Mouse (Mus musculus): ENCODE results near the gene Nsg2. TPM values are rescaled to one million over a fixed set of nuclear protein-coding genes. Genes with fewer than 3 reads are reported as not detected.
A peak's percentile ranks its signal among the peaks of the same experiment; 100 is the strongest.

Gene Nsg2
- polyA plus RNA-seq, 1 experiment from 2014 or later = 9.9 TPM

DNA sequence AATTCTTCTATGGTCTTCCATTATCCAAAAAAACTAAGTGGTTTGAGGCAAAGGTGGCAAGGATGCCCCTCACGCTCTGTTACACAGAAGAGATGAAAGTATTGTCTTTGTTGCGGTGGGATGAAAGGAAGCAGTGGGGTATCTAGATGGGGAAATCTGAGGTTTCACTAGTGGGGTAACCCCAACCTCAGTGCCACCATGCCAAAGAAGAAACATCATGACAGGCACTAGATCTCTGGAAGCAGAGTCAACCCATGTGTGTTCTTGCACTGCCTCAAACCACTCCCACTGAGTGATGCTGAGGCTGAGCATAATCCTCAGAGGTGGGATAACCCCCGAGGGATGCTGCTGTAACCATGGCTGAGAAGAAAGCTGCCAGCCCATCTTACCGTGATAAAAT lies 95.5 kb downstream of the Nsg2 start:
- Histone ChIP-seq H3K4me3 (ENCODE audit: low read length) (no peak overlapping the region), H3K27me3 (replicated peaks; ENCODE audit: control insufficient read depth, insufficient read depth, low read length) (no peaks in the 10 kb centered on the region), H3K9ac (ENCODE audit: low read depth, low read length) (no peak overlapping the region), H3K4me1 (ENCODE audit: control insufficient read depth, insufficient read depth, low read length) (no peaks in the 10 kb centered on the region), H3K9me3 (ENCODE audit: control insufficient read depth, low read length) (no peaks in the 10 kb centered on the region), H3K27ac (ENCODE audit: low read length) (no peak overlapping the region), H3K36me3 (ENCODE audit: control insufficient read depth, insufficient read depth, low read length) (no peaks in the 10 kb centered on the region), H3K4me2 (ENCODE audit: low read depth, low read length) (no peak overlapping the region)
- no peak for ATAC-seq
- WGBS = 84% methylated on average over 4 of the region's 4 CpGs

DNA sequence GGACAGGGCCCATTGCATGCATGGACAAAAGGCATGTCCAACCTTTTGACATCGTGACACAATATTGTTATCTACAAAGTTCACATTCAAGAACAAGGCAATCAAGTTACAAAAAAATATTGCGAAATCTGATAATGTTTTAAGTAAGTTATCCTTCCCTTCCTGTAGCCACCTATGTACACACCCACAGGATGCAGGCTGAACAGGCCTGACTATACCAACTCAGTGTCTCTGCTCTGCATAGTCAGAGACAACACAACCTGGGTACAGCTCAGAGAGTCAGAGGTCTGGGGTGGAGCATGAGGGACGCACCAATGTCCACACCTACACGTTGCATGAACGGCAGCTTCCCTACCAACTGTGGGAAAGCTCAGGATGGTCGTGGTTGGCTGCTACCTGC lies 96.1 kb downstream of the Nsg2 start:
- Histone ChIP-seq H3K36me3 (ENCODE audit: control insufficient read depth, insufficient read depth, low read length) (no peaks in the 10 kb centered on the region), H3K4me1 (ENCODE audit: control insufficient read depth, insufficient read depth, low read length) (no peaks in the 10 kb centered on the region), H3K4me3 (ENCODE audit: low read length) (no peak overlapping the region), H3K9ac (ENCODE audit: low read depth, low read length) (no peak overlapping the region), H3K27me3 (replicated peaks; ENCODE audit: control insufficient read depth, insufficient read depth, low read length) (no peaks in the 10 kb centered on the region), H3K9me3 (ENCODE audit: control insufficient read depth, low read length) (no peaks in the 10 kb centered on the region), H3K4me2 (ENCODE audit: low read depth, low read length) (no peak overlapping the region), H3K27ac (ENCODE audit: low read length) (no peak overlapping the region)
- no peak for ATAC-seq
- 89% methylated on average over 6 of the region's 6 CpGs for WGBS

DNA sequence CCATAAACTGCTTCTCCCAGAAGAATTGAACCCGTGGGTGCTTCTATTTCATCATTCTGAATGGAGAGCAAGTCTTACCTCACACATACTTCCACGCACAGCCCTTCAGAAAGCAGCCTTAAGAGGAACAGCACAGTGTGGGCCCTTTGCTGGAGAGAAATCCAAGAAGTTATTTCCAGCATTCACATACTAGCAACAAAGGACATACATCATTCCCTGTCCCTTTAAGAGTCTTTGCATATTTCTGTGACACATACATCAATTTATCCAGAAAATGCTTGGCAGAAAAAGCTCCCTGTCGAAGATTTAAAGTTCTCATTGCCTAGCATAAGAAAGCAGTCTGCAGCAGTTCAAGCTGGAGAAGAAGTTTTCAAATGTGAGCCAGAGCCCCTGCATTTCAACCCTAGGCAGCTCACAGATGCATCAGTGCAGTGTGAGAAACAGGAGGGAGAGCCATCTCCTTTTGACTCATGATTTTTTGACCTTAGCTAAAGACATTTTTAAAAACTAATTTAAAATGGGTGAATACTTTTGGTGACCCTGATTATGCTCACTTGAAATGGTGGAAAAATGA lies 100.9 kb downstream of the Nsg2 start:
- Histone ChIP-seq H3K4me1 (ENCODE audit: control insufficient read depth, insufficient read depth, low read length) (peaks cover 9% of the 10 kb centered on the region), H3K4me2 (ENCODE audit: low read depth, low read length) (no peak overlapping the region), H3K27ac (ENCODE audit: low read length) (no peak overlapping the region), H3K4me3 (ENCODE audit: low read length) (no peak overlapping the region), H3K27me3 (replicated peaks; ENCODE audit: control insufficient read depth, insufficient read depth, low read length) (no peaks in the 10 kb centered on the region), H3K9me3 (ENCODE audit: control insufficient read depth, low read length) (no peaks in the 10 kb centered on the region), H3K36me3 (ENCODE audit: control insufficient read depth, insufficient read depth, low read length) (no peaks in the 10 kb centered on the region), H3K9ac (ENCODE audit: low read depth, low read length) (no peak overlapping the region)
- WGBS = 46% methylated on average over 3 of the region's 3 CpGs
- peak; percentile 72 for ATAC-seq

DNA sequence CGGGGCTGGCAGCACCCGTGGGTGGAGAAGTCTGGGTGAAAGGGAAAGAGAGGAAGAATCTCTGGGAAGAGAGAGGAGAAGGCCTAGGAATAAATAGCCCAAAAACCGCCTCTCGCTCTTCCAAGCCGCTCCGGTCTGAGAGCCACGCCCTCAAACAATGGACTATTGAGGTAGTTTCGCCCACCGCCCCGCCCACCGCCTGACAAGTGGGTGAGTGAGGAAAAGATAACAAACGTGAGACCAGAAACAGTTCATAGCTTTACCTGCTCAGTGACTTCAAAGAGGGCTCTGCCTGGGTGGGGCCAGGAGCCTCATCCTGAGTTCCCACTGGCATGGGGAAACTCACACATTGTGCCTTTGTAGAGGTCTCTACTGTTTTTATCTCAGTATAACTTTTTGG lies 102.7 kb downstream of the Nsg2 start:
- 16% methylated on average over 12 of the region's 12 CpGs for WGBS
- H3K27me3 ChIP-seq (replicated peaks; ENCODE audit: control insufficient read depth, insufficient read depth, low read length) = no peaks in the 10 kb centered on the region
- H3K4me1 ChIP-seq (ENCODE audit: control insufficient read depth, insufficient read depth, low read length) = peaks cover 9% of the 10 kb centered on the region
- H3K9ac ChIP-seq (ENCODE audit: low read depth, low read length) = no peak overlapping the region
- no peaks in the 10 kb centered on the region for H3K36me3 ChIP-seq (ENCODE audit: control insufficient read depth, insufficient read depth, low read length)
- H3K27ac ChIP-seq (ENCODE audit: low read length) = no peak overlapping the region
- H3K4me3 ChIP-seq (ENCODE audit: low read length) = no peak overlapping the region
- peak overlapping the region; percentile 37 for H3K4me2 ChIP-seq (ENCODE audit: low read depth, low read length)
- no peaks in the 10 kb centered on the region for H3K9me3 ChIP-seq (ENCODE audit: control insufficient read depth, low read length)
- ATAC-seq = peak; percentile 47; the same call in 1 of the 2 replicates

DNA sequence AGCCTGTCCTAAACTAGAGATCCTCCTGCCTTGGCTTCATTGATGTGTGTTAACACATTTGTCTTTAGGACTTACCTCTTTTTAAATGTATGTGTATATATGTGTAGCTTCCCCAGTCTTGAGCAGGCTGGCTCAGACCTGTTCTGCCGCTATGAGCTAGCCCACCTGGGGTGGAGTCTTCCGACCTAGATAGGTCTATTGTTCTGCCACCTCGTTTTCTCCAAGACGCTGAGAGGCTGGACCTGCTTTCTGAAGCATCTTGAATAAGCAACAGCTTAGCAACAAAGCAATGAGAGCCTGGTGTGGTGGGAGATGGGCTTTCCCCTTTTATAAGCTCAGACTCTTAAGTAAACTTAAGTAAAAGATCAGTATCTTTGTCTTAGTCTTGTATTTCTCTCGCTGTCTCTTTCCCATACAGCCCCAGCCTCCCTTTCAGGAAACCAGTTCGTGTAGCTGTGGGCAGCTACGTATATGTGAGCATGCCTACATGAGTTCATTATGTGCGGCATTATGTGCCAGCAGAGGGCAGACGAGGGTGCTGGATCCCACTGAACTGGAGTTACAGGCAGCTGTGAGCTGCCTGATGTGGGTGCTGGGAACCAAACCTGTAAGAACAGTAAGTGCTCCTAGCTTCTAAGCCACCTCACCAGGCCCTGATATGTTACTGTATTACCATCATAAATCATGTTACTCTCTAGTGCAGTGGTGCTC lies 104.3 kb downstream of the Nsg2 start:
- Histone ChIP-seq H3K27ac (ENCODE audit: low read length) (no peak overlapping the region), H3K9ac (ENCODE audit: low read depth, low read length) (no peak overlapping the region), H3K36me3 (ENCODE audit: control insufficient read depth, insufficient read depth, low read length) (no peaks in the 10 kb centered on the region), H3K27me3 (replicated peaks; ENCODE audit: control insufficient read depth, insufficient read depth, low read length) (no peaks in the 10 kb centered on the region), H3K4me2 (ENCODE audit: low read depth, low read length) (no peak overlapping the region), H3K4me1 (ENCODE audit: control insufficient read depth, insufficient read depth, low read length) (peaks cover 9% of the 10 kb centered on the region), H3K4me3 (ENCODE audit: low read length) (no peak overlapping the region), H3K9me3 (ENCODE audit: control insufficient read depth, low read length) (no peaks in the 10 kb centered on the region)
- ATAC-seq = no peak
- WGBS = 68% methylated on average over 9 of the region's 9 CpGs

DNA sequence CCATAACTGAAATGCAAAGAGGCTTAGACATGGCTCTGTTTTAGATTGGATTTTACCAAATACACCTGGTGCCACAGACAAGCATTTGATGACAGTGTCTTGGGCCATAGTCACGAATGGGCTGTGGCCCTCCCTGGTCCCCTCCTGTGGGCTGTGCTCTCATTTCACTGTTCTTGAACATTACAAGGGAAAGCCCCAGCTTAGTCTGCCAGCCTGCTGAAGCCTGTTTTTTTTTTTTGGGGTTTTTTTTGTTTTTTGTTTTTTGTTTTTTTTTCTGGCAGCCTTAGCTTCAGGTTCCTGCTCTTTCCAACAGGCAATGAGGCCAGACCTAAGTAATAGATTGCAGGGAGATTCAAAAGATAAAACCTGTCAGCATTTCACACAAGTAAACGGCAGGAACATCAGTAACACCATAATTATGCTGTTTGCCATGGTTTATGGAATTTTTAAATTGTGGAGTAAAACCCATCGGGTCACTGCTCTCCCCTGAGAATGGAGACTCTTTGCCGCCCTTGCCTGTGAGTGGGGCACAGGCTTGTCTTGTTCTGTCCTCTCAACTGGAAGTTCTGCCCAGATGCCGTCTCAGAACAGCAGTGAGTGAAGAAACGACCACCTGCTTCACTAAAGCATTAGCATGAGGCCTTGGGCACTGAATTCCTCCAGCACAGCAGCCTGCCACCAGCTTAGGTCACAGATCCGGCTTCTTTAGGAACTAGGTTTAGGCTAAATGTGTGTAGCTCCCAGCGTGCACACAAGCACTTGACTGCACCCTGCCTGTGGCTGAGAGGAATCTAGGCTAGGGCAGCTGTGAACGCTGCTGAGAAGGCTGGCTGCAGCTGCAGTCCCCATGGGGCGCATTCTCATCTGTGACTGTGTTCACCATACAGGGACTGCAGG lies 105.7 kb downstream of the Nsg2 start:
- Histone ChIP-seq H3K36me3 (ENCODE audit: control insufficient read depth, insufficient read depth, low read length) (no peaks in the 10 kb centered on the region), H3K27ac (ENCODE audit: low read length) (no peak overlapping the region), H3K4me2 (ENCODE audit: low read depth, low read length) (no peak overlapping the region), H3K27me3 (replicated peaks; ENCODE audit: control insufficient read depth, insufficient read depth, low read length) (no peaks in the 10 kb centered on the region), H3K9me3 (ENCODE audit: control insufficient read depth, low read length) (no peaks in the 10 kb centered on the region), H3K9ac (ENCODE audit: low read depth, low read length) (no peak overlapping the region), H3K4me1 (ENCODE audit: control insufficient read depth, insufficient read depth, low read length) (peaks cover 9% of the 10 kb centered on the region), H3K4me3 (ENCODE audit: low read length) (no peak overlapping the region)
- no peak for ATAC-seq
- WGBS = 50% methylated on average over 10 of the region's 10 CpGs

DNA sequence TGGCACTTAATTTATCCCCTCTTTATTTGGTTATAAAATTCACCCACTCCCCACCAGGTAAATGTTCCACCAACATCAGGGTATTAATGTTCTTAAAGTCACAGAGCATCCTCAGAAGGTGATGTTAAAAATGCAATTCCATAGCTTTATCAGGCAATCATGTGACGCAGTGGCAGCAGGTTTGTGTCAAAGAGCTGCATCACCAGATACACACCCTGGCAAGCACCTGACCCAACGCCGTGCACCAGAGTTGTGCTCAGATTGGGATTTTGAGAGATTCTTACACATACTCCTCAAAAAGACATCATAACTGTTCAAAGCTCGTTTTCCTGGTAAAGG lies 106.4 kb downstream of the Nsg2 start:
- H3K4me3 ChIP-seq (ENCODE audit: low read length) = no peak overlapping the region
- H3K36me3 ChIP-seq (ENCODE audit: control insufficient read depth, insufficient read depth, low read length) = no peaks in the 10 kb centered on the region
- H3K4me1 ChIP-seq (ENCODE audit: control insufficient read depth, insufficient read depth, low read length) = peaks cover 9% of the 10 kb centered on the region
- H3K9me3 ChIP-seq (ENCODE audit: control insufficient read depth, low read length) = no peaks in the 10 kb centered on the region
- H3K9ac ChIP-seq (ENCODE audit: low read depth, low read length) = no peak overlapping the region
- no peaks in the 10 kb centered on the region for H3K27me3 ChIP-seq (replicated peaks; ENCODE audit: control insufficient read depth, insufficient read depth, low read length)
- WGBS = 83% methylated on average over 4 of the region's 4 CpGs
- no peak for ATAC-seq
- H3K4me2 ChIP-seq (ENCODE audit: low read depth, low read length) = no peak overlapping the region
- H3K27ac ChIP-seq (ENCODE audit: low read length) = no peak overlapping the region

DNA sequence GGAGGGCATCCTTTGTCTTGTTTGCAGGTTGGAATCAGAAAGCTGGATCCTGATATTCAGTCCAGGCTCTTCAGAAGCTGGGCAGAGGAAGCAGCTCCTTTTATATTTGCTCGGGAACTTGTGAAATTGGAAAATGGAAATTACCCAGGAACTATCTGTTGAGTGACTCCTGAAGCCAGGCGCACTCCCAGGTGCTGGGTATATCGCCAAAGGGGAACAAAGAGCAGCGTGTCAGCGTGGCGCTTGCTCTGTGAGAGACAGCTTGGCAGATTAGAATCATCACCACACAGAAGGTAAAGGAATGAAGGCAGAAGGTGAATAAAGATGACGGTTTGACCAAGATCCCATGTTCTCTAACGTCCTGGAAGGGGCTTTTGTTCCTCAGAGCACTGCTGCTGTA lies 108.2 kb downstream of the Nsg2 start:
- WGBS = 70% methylated on average over 8 of the region's 8 CpGs
- no peak for ATAC-seq
- H3K4me1 ChIP-seq (ENCODE audit: control insufficient read depth, insufficient read depth, low read length) = no peaks in the 10 kb centered on the region
- no peak overlapping the region for H3K27ac ChIP-seq (ENCODE audit: low read length)
- no peaks in the 10 kb centered on the region for H3K9me3 ChIP-seq (ENCODE audit: control insufficient read depth, low read length)
- no peaks in the 10 kb centered on the region for H3K27me3 ChIP-seq (replicated peaks; ENCODE audit: control insufficient read depth, insufficient read depth, low read length)
- no peak overlapping the region for H3K4me2 ChIP-seq (ENCODE audit: low read depth, low read length)
- H3K4me3 ChIP-seq (ENCODE audit: low read length) = no peak overlapping the region
- H3K9ac ChIP-seq (ENCODE audit: low read depth, low read length) = no peak overlapping the region
- H3K36me3 ChIP-seq (ENCODE audit: control insufficient read depth, insufficient read depth, low read length) = no peaks in the 10 kb centered on the region

All from intestine, embryonic 16.5 days (tissue).